Mouse (Mus musculus): ENCODE measurements around the gene Adamts20. TPM values are rescaled to one million over a fixed set of nuclear protein-coding genes. Genes with fewer than 3 reads are reported as not detected.

Gene Adamts20
- polyA plus RNA-seq, 1 experiment from 2014 or later: 8.4 TPM

GRCm38 (mm10) chr15:94461166-94461565 lies 4.1 kb downstream of the Adamts20 start:
- no peak overlapping the region for H3K4me3 ChIP-seq (ENCODE audit: low read depth, low read length)
- 28% methylated on average over 9 of the region's 9 CpGs for WGBS
- peak; percentile 40 for DNase-seq (ENCODE audit: low spot score)

GRCm38 (mm10) chr15:94457636-94458390 lies 7.4 kb downstream of the Adamts20 start:
- no peaks in the 10 kb centered on the region for H3K9me3 ChIP-seq (ENCODE audit: control insufficient read depth, low read length)
- 49% methylated on average over 18 of the region's 18 CpGs for WGBS
- DNase-seq (ENCODE audit: low spot score): no peak

More at GRCm38 (mm10) chr15:94461166-94461565, 4.1 kb downstream of the Adamts20 start:
- no peaks in the 10 kb centered on the region for H3K27me3 ChIP-seq (replicated peaks; ENCODE audit: control insufficient read depth, insufficient read depth, low read length)
- H3K4me2 ChIP-seq (ENCODE audit: low read depth, low read length): no peak overlapping the region; the same call in 1 of the 2 replicates
- H3K36me3 ChIP-seq (ENCODE audit: control insufficient read depth, insufficient read depth, low read length): no peaks in the 10 kb centered on the region
- H3K9ac ChIP-seq (ENCODE audit: low read depth, low read length): no peak overlapping the region
- no peak overlapping the region for H3K27ac ChIP-seq (replicated peaks; ENCODE audit: low read depth, low read length)
- H3K4me1 ChIP-seq (ENCODE audit: control insufficient read depth, insufficient read depth, low read length): peaks cover 9% of the 10 kb centered on the region; the same call in 1 of the 2 replicates
- no peak for ATAC-seq (ENCODE audit: low read depth)
- H3K9me3 ChIP-seq (ENCODE audit: control insufficient read depth, low read length): no peaks in the 10 kb centered on the region

GRCm38 (mm10) chr15:94452848-94453247 lies 12.4 kb downstream of the Adamts20 start:
- Histone ChIP-seq H3K4me2 (ENCODE audit: low read depth, low read length) (no peak overlapping the region), H3K4me1 (ENCODE audit: control insufficient read depth, insufficient read depth, low read length) (peaks cover 11% of the 10 kb centered on the region; the same call in 1 of the 2 replicates), H3K36me3 (ENCODE audit: control insufficient read depth, insufficient read depth, low read length) (no peaks in the 10 kb centered on the region), H3K4me3 (ENCODE audit: low read depth, low read length) (no peak overlapping the region), H3K9me3 (ENCODE audit: control insufficient read depth, low read length) (no peaks in the 10 kb centered on the region), H3K27me3 (replicated peaks; ENCODE audit: control insufficient read depth, insufficient read depth, low read length) (no peaks in the 10 kb centered on the region), H3K9ac (ENCODE audit: low read depth, low read length) (no peak overlapping the region), H3K27ac (replicated peaks; ENCODE audit: low read depth, low read length) (no peak overlapping the region)
- ATAC-seq (ENCODE audit: low read depth) (no peak), DNase-seq (ENCODE audit: low spot score) (no peak)
- 88% methylated on average over 5 of the region's 5 CpGs for WGBS

More at GRCm38 (mm10) chr15:94457636-94458390, 7.4 kb downstream of the Adamts20 start:
- Histone ChIP-seq H3K4me1 (ENCODE audit: control insufficient read depth, insufficient read depth, low read length) (peaks cover 9% of the 10 kb centered on the region; the same call in 1 of the 2 replicates), H3K27ac (replicated peaks; ENCODE audit: low read depth, low read length) (no peak overlapping the region; the same call in 1 of the 2 replicates), H3K4me3 (ENCODE audit: low read depth, low read length) (no peak overlapping the region), H3K27me3 (replicated peaks; ENCODE audit: control insufficient read depth, insufficient read depth, low read length) (no peaks in the 10 kb centered on the region), H3K9ac (ENCODE audit: low read depth, low read length) (no peak overlapping the region), H3K36me3 (ENCODE audit: control insufficient read depth, insufficient read depth, low read length) (no peaks in the 10 kb centered on the region), H3K4me2 (ENCODE audit: low read depth, low read length) (peak overlapping the region; percentile 12; the same call in 1 of the 2 replicates)
- no peak for ATAC-seq (ENCODE audit: low read depth)

- Histone ChIP-seq H3K9ac (ENCODE audit: low read depth, low read length) (no peak overlapping the region), H3K27me3 (replicated peaks; ENCODE audit: control insufficient read depth, insufficient read depth, low read length) (no peaks in the 10 kb centered on the region), H3K4me3 (ENCODE audit: low read depth, low read length) (no peak overlapping the region), H3K4me2 (ENCODE audit: low read depth, low read length) (no peak overlapping the region), H3K27ac (replicated peaks; ENCODE audit: low read depth, low read length) (peak overlapping the region; percentile 0; the same call in 1 of the 2 replicates), H3K9me3 (ENCODE audit: control insufficient read depth, low read length) (no peaks in the 10 kb centered on the region), H3K4me1 (ENCODE audit: control insufficient read depth, insufficient read depth, low read length) (peaks cover 4% of the 10 kb centered on the region; the same call in 1 of the 2 replicates), H3K36me3 (ENCODE audit: control insufficient read depth, insufficient read depth, low read length) (no peaks in the 10 kb centered on the region)
- WGBS: 60% methylated on average over 8 of the region's 8 CpGs
- DNase-seq (ENCODE audit: low spot score) (peak; percentile 79), ATAC-seq (ENCODE audit: low read depth) (peak; percentile 53; the same call in 1 of the 2 replicates)
Measured at GRCm38 (mm10) chr15:94451600-94451999, 13.6 kb downstream of the Adamts20 start.

- ATAC-seq (ENCODE audit: low read depth) (peak; percentile 62), DNase-seq (ENCODE audit: low spot score) (peak; percentile 82)
- Histone ChIP-seq H3K4me2 (ENCODE audit: low read depth, low read length) (no peak overlapping the region; the same call in 1 of the 2 replicates), H3K27ac (replicated peaks; ENCODE audit: low read depth, low read length) (peak overlapping the region; percentile 82), H3K36me3 (ENCODE audit: control insufficient read depth, insufficient read depth, low read length) (no peaks in the 10 kb centered on the region), H3K27me3 (replicated peaks; ENCODE audit: control insufficient read depth, insufficient read depth, low read length) (no peaks in the 10 kb centered on the region), H3K4me1 (ENCODE audit: control insufficient read depth, insufficient read depth, low read length) (peaks cover 23% of the 10 kb centered on the region), H3K9ac (ENCODE audit: low read depth, low read length) (no peak overlapping the region), H3K4me3 (ENCODE audit: low read depth, low read length) (no peak overlapping the region), H3K9me3 (ENCODE audit: control insufficient read depth, low read length) (no peaks in the 10 kb centered on the region)
- 23% methylated on average over 8 of the region's 8 CpGs for WGBS
Measured at GRCm38 (mm10) chr15:94444437-94445136, 20.6 kb downstream of the Adamts20 start.

- Histone ChIP-seq H3K4me2 (ENCODE audit: low read depth, low read length) (no peak overlapping the region), H3K4me1 (ENCODE audit: control insufficient read depth, insufficient read depth, low read length) (peaks cover 23% of the 10 kb centered on the region), H3K4me3 (ENCODE audit: low read depth, low read length) (no peak overlapping the region), H3K36me3 (ENCODE audit: control insufficient read depth, insufficient read depth, low read length) (no peaks in the 10 kb centered on the region), H3K27me3 (replicated peaks; ENCODE audit: control insufficient read depth, insufficient read depth, low read length) (no peaks in the 10 kb centered on the region), H3K27ac (replicated peaks; ENCODE audit: low read depth, low read length) (peak overlapping the region; percentile 82), H3K9me3 (ENCODE audit: control insufficient read depth, low read length) (no peaks in the 10 kb centered on the region), H3K9ac (ENCODE audit: low read depth, low read length) (no peak overlapping the region)
- DNase-seq (ENCODE audit: low spot score) (peak; percentile 66), ATAC-seq (ENCODE audit: low read depth) (peak; percentile 63)
- 45% methylated on average over 11 of the region's 11 CpGs for WGBS
Measured at GRCm38 (mm10) chr15:94444043-94444436, 21.2 kb downstream of the Adamts20 start.

- DNase-seq (ENCODE audit: low spot score) (no peak), ATAC-seq (ENCODE audit: low read depth) (no peak)
- Histone ChIP-seq H3K27ac (replicated peaks; ENCODE audit: low read depth, low read length) (peak overlapping the region; percentile 82; the same call in 1 of the 2 replicates), H3K4me3 (ENCODE audit: low read depth, low read length) (no peak overlapping the region), H3K4me1 (ENCODE audit: control insufficient read depth, insufficient read depth, low read length) (peaks cover 23% of the 10 kb centered on the region), H3K9ac (ENCODE audit: low read depth, low read length) (no peak overlapping the region), H3K9me3 (ENCODE audit: control insufficient read depth, low read length) (no peaks in the 10 kb centered on the region), H3K36me3 (ENCODE audit: control insufficient read depth, insufficient read depth, low read length) (no peaks in the 10 kb centered on the region), H3K27me3 (replicated peaks; ENCODE audit: control insufficient read depth, insufficient read depth, low read length) (no peaks in the 10 kb centered on the region), H3K4me2 (ENCODE audit: low read depth, low read length) (no peak overlapping the region)
- 30% methylated on average over 2 of the region's 2 CpGs for WGBS
Measured at GRCm38 (mm10) chr15:94443025-94443424, 22.2 kb downstream of the Adamts20 start.

GRCm38 (mm10) chr15:94435532-94435931 lies 29.7 kb downstream of the Adamts20 start:
- WGBS: 71% methylated on average over 5 of the region's 5 CpGs
- peaks cover 6% of the 10 kb centered on the region for H3K4me1 ChIP-seq (ENCODE audit: control insufficient read depth, insufficient read depth, low read length)
- H3K4me3 ChIP-seq (ENCODE audit: low read depth, low read length): no peak overlapping the region
- DNase-seq (ENCODE audit: low spot score) (peak; percentile 14), ATAC-seq (ENCODE audit: low read depth) (no peak)
- H3K36me3 ChIP-seq (ENCODE audit: control insufficient read depth, insufficient read depth, low read length): no peaks in the 10 kb centered on the region
- no peak overlapping the region for H3K27ac ChIP-seq (replicated peaks; ENCODE audit: low read depth, low read length)
- H3K4me2 ChIP-seq (ENCODE audit: low read depth, low read length): no peak overlapping the region
- no peaks in the 10 kb centered on the region for H3K9me3 ChIP-seq (ENCODE audit: control insufficient read depth, low read length)
- H3K9ac ChIP-seq (ENCODE audit: low read depth, low read length): no peak overlapping the region
- H3K27me3 ChIP-seq (replicated peaks; ENCODE audit: control insufficient read depth, insufficient read depth, low read length): no peaks in the 10 kb centered on the region
